Mouse (Mus musculus) T-helper 2 cell (primary cell): Measurements from ENCODE around the gene Spred3.
"Not testable (repeated sequence)": the region's sequence is repeated elsewhere in the genome, so short reads cannot be mapped to it uniquely, and the experiment has no call there.

Source experiments
- in situ Hi-C: fragments of 300-600 bp; cut with MboI, MseI; formaldehyde crosslinking; loops from one replicate; pipeline ENCODE4 v1.15.1; 2025; ENCODE audit warnings: high pct_unique_total_duplicates

The Spred3 gene

GRCm38 (mm10) chr7:29169231-29170065 lies 763 bp downstream of the Spred3 start:
- in situ Hi-C loops: loop anchor here (5.0 to 10.0 kb wide), 2 partner anchors 42 to 1405 kb away; partner anchors contain the start of gene Ryr1

- in situ Hi-C loops: loop anchor here (10.0 kb wide), 1 partner anchor 1406 kb away; no protein-coding TSS in a partner anchor
Measured at GRCm38 (mm10) chr7:29168791-29169230, 1.4 kb downstream of the Spred3 start.

GRCm38 (mm10) chr7:29168121-29168695 lies 2.0 kb downstream of the Spred3 start:
- in situ Hi-C loops: loop anchor here (10.0 kb wide), 1 partner anchor 1407 kb away; no protein-coding TSS in a partner anchor

GRCm38 (mm10) chr7:29167656-29168055 lies 2.6 kb downstream of the Spred3 start:
- in situ Hi-C loops: loop anchor here (10.0 kb wide), 1 partner anchor 1407 kb away; no protein-coding TSS in a partner anchor

- in situ Hi-C loops: loop anchor here (10.0 kb wide), 1 partner anchor 1412 kb away; no protein-coding TSS in a partner anchor
Measured at GRCm38 (mm10) chr7:29162750-29163525, 7.3 kb downstream of the Spred3 start.

- in situ Hi-C loops: loop anchor here (10.0 kb wide), 1 partner anchor 1413 kb away; no protein-coding TSS in a partner anchor
Measured at GRCm38 (mm10) chr7:29162294-29162693, 7.9 kb downstream of the Spred3 start.

- in situ Hi-C loops: no loop called here
Measured at GRCm38 (mm10) chr7:29158264-29158663, 11.9 kb downstream of the Spred3 start.

- in situ Hi-C loops: no loop called here
Measured at GRCm38 (mm10) chr7:29155838-29156782, 14.1 kb downstream of the Spred3 start, which contains the start of gene Fam98c. Gene Fam98c, minus strand, starts transcription at chr7:29156234.

GRCm38 (mm10) chr7:29155196-29155837 lies 14.9 kb downstream of the Spred3 start:
- in situ Hi-C loops: no loop called here

- in situ Hi-C loops: loop anchor here (5.0 kb wide), 1 partner anchor 808 kb away; no protein-coding TSS in a partner anchor
Measured at GRCm38 (mm10) chr7:29154018-29154720, 16.0 kb downstream of the Spred3 start.

- in situ Hi-C loops: loop anchor here (5.0 kb wide), 1 partner anchor 811 kb away; no protein-coding TSS in a partner anchor
Measured at GRCm38 (mm10) chr7:29151486-29151885, 18.7 kb downstream of the Spred3 start.

- in situ Hi-C loops: no loop called here
Measured at GRCm38 (mm10) chr7:29148771-29149170, 21.4 kb downstream of the Spred3 start.

- in situ Hi-C loops: no loop called here
Measured at GRCm38 (mm10) chr7:29146625-29147367, 23.4 kb downstream of the Spred3 start.

- in situ Hi-C loops: no loop called here
Measured at GRCm38 (mm10) chr7:29144006-29144405, 26.2 kb downstream of the Spred3 start.

- in situ Hi-C loops: no loop called here
Measured at GRCm38 (mm10) chr7:29141416-29141815, 28.8 kb downstream of the Spred3 start.

- in situ Hi-C loops: not testable (repeated sequence)
Measured at GRCm38 (mm10) chr7:29139237-29139636, 31.0 kb downstream of the Spred3 start.

- in situ Hi-C loops: no loop called here
Measured at GRCm38 (mm10) chr7:29137429-29137828, 32.8 kb downstream of the Spred3 start.

GRCm38 (mm10) chr7:29134693-29135386 lies 35.4 kb downstream of the Spred3 start, which contains the start of gene Rasgrp4:
Gene Rasgrp4, plus strand, starts transcription at chr7:29134851.
- in situ Hi-C loops: no loop called here
